Mouse (Mus musculus) bone marrow, adult 2 months (tissue): Measurements from ENCODE around the gene Cd47. TPM values are rescaled to one million over a fixed set of nuclear protein-coding genes. Genes with fewer than 3 reads are reported as not detected.

ENCODE experiments used
- H3K27ac ChIP-seq: fragments of 200-500 bp; 2 replicates; pipeline ENCODE4 v1.5.1; 2012; ENCODE audit warnings: low read depth, mild to moderate bottlenecking, control low read depth, inconsistent platforms, low read length; ENCODE audit not compliant: control insufficient read depth, poor library complexity, insufficient read depth
- H3K4me1 ChIP-seq: fragments of 200-500 bp; 2 replicates; pipeline ENCODE4 v1.6.1; 2011; ENCODE audit warnings: low read length; ENCODE audit not compliant: control insufficient read depth, insufficient read depth
- H3K4me3 ChIP-seq: fragments of 200-500 bp; replicated peaks from 2 replicates; pipeline ENCODE3; 2011; ENCODE audit warnings: mild to moderate bottlenecking, low read depth, low read length, control low read depth; ENCODE audit not compliant: control insufficient read depth
- CTCF ChIP-seq: fragments of 200-500 bp; IDR thresholded peaks from 2 replicates; pipeline ENCODE4 v1.5.1; 2011; ENCODE audit warnings: low read length, control low read depth; ENCODE audit not compliant: control insufficient read depth, insufficient read depth
- POLR2A ChIP-seq: fragments of 200-500 bp; IDR thresholded peaks from 2 replicates; pipeline ENCODE4 v1.6.1; 2011; ENCODE audit warnings: low read depth, mild to moderate bottlenecking, control low read depth, low read length, borderline replicate concordance; ENCODE audit not compliant: control insufficient read depth
- WGBS: fragments of 180-500 bp; shearing (Covaris S2); methylation state at CpG from one replicate; pipeline ENCODE4 v1.1.7; 2018; 5-methylcytosine and 5-hydroxymethylcytosine counted together
- polyA plus RNA-seq: library from polyadenylated mRNA; stranded (reverse); fragments of >200 nt; gene quantifications from 2 replicates; pipeline ENCODE4 v1.2.4, GENCODE M21; 2011; ENCODE audit warnings: low replicate concordance; ENCODE audit not compliant: missing spikeins, insufficient read depth, insufficient read length

Cd47 gene
- polyA plus RNA-seq, 1 experiment: 159 TPM

GRCm38 (mm10) chr16:49951925-49952523, 151.7 kb downstream of the Cd47 start:
- no peak for TF ChIP-seq CTCF
- TF ChIP-seq POLR2A: no peak
- no peak overlapping the region for H3K4me3 ChIP-seq
- H3K27ac ChIP-seq: no peak overlapping the region
- 62% methylated on average over 8 of the region's 8 CpGs for WGBS
- H3K4me1 ChIP-seq: peaks cover 1% of the 10 kb centered on the region; the same call in 1 of the 2 replicates

GRCm38 (mm10) chr16:49953817-49954216, 153.5 kb downstream of the Cd47 start:
- no peak overlapping the region for H3K27ac ChIP-seq
- WGBS: 42% methylated on average over 3 of the region's 3 CpGs
- TF ChIP-seq POLR2A (no peak), CTCF (no peak)
- peaks cover 1% of the 10 kb centered on the region; the same call in 1 of the 2 replicates for H3K4me1 ChIP-seq
- no peak overlapping the region for H3K4me3 ChIP-seq

- Histone ChIP-seq H3K4me1 (peaks cover 1% of the 10 kb centered on the region; the same call in 1 of the 2 replicates), H3K4me3 (no peak overlapping the region), H3K27ac (no peak overlapping the region)
- TF ChIP-seq POLR2A (no peak), CTCF (no peak)
- 88% methylated on average over 10 of the region's 10 CpGs for WGBS
These were observed 154.6 kb downstream of the Cd47 start for GRCm38 (mm10) chr16:49954909-49955308.

- Histone ChIP-seq H3K4me3 (no peak overlapping the region), H3K4me1 (peaks cover 1% of the 10 kb centered on the region; the same call in 1 of the 2 replicates), H3K27ac (no peak overlapping the region)
- WGBS: 87% methylated on average over 2 of the region's 2 CpGs
- TF ChIP-seq CTCF (no peak), POLR2A (no peak)
These were observed 155.0 kb downstream of the Cd47 start for GRCm38 (mm10) chr16:49955325-49955724.

- TF ChIP-seq POLR2A (no peak), CTCF (no peak)
- H3K27ac ChIP-seq: no peak overlapping the region
- 71% methylated on average over 2 of the region's 2 CpGs for WGBS
- H3K4me3 ChIP-seq: no peak overlapping the region
- H3K4me1 ChIP-seq: peaks cover 1% of the 10 kb centered on the region; the same call in 1 of the 2 replicates
These were observed 155.6 kb downstream of the Cd47 start for GRCm38 (mm10) chr16:49955952-49956351.

- WGBS: 65% methylated on average over 7 of the region's 7 CpGs
- Histone ChIP-seq H3K4me3 (no peak overlapping the region), H3K27ac (no peak overlapping the region), H3K4me1 (peaks cover 1% of the 10 kb centered on the region; the same call in 1 of the 2 replicates)
- TF ChIP-seq POLR2A (no peak), CTCF (no peak)
These were observed 156.4 kb downstream of the Cd47 start for GRCm38 (mm10) chr16:49956531-49957302.

GRCm38 (mm10) chr16:49958900-49959436, 158.6 kb downstream of the Cd47 start:
- WGBS: 80% methylated on average over 5 of the region's 5 CpGs
- no peak overlapping the region for H3K4me3 ChIP-seq
- H3K27ac ChIP-seq: no peak overlapping the region
- TF ChIP-seq POLR2A (no peak), CTCF (no peak)
- H3K4me1 ChIP-seq: peaks cover 1% of the 10 kb centered on the region; the same call in 1 of the 2 replicates

- 18% methylated on average over 3 of the region's 3 CpGs for WGBS
- no peak for TF ChIP-seq CTCF
- TF ChIP-seq POLR2A: no peak
- H3K4me3 ChIP-seq: no peak overlapping the region
- no peaks in the 10 kb centered on the region; the same call in 1 of the 2 replicates for H3K4me1 ChIP-seq
- no peak overlapping the region for H3K27ac ChIP-seq
These were observed 162.0 kb downstream of the Cd47 start for GRCm38 (mm10) chr16:49962305-49962704.
